Mouse (Mus musculus) right cerebral cortex, postnatal 36 days (tissue): ENCODE measurements around the gene Ror1.

ENCODE experiments used
- DNase-seq, 2 experiments: peaks; one replicate each; pipeline ENCODE4 v3.0.0; 2022; ENCODE audit warnings: low spot score in 2 of 2, mixed read lengths in 1 of 2

Ror1 gene

DNA sequence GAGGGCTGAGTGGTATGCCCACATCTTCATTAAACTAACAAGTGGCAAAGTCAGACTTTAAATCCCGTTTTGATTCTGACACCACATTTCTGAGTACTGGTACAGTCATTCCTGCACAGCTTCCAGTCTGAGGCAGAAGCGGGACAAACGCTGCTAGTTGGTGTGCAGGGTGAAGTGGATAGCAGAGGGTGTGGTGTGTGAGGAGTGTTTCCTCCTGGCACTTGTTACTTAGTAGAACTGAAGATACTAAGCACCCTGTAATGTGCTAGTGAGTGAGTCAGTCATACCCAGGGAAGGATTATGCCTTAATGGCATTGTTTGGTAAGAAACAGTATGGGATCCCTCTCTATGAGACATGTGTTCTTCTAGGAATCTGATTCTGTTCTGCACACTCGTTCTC, 115.7 kb downstream of the Ror1 start:
- DNase-seq, result no peak

- no peak for DNase-seq
Measured at GRCm38 (mm10) chr4:100214324-100215215, 119.0 kb downstream of the Ror1 start.

DNA sequence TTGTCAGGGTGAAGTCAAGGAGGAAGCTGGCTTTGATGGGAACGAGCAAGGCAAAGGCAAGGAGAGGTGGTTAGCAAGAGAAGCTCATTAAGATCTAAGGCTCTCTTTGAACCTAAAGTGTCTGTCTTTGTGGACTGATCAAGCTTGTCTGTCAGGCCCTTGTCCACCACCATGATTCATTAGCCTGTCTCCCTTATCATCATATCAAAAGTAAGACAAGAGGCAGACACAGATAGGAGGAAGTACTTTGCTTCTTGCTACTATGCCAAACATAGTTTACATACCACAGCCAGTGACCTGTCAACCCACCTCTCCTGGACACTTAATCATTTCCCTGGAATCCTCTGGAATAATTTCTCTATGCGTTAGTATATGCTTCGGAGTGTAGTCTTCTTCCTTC, 121.0 kb downstream of the Ror1 start:
- DNase-seq, result no peak

- DNase-seq, result no peak
Measured at GRCm38 (mm10) chr4:100219026-100219425, 123.4 kb downstream of the Ror1 start.

DNA sequence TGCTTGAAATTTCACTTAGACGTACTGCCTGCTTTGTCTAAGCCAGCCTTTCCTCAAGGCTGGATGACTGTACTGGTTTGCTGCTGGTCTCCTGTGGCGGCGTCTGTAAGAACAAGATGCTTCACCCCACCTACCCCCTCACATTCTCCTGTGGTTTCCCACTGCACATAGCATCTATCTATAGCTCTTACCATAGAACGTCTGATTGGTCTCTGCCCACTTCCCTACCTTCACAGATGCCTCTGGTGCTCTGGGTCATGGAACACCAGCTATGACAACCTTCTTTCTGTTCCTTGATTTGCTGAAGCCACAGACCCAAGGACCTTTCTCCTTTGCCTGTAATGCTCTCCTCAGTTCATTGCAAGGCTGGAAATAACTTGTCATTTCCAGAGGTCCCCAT, 124.0 kb downstream of the Ror1 start:
- no peak for DNase-seq

GRCm38 (mm10) chr4:100221978-100222737, 126.6 kb downstream of the Ror1 start:
- no peak for DNase-seq

GRCm38 (mm10) chr4:100223532-100223931, 127.9 kb downstream of the Ror1 start:
- DNase-seq, result no peak

- DNase-seq, result no peak
Measured at GRCm38 (mm10) chr4:100223965-100224364, 128.4 kb downstream of the Ror1 start.

DNA sequence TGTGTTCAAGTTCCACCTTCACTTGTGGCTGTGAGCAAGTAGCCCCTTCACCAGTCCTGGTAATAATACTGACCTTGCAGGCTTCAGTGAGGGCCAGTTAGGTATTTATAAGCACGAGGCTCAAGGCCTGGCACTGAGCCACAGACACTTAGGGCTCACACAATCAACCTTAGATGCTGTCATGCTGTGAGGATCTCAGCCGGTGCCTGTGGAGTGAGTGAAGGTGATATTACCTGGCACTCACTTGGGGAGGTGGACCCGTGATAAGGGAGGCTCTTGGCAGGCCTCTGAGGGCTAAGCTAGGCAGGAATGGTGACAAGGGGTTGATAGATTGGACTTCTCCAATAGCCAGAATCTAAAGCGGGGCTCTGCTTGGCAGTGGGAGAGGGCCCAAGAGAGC, 131.0 kb downstream of the Ror1 start:
- DNase-seq, result no peak

GRCm38 (mm10) chr4:100228106-100228505, 132.5 kb downstream of the Ror1 start:
- no peak for DNase-seq

- DNase-seq, result no peak
Measured at GRCm38 (mm10) chr4:100230245-100230644, 134.7 kb downstream of the Ror1 start.

- DNase-seq, result no peak
Measured at GRCm38 (mm10) chr4:100230963-100231362, 135.4 kb downstream of the Ror1 start.

DNA sequence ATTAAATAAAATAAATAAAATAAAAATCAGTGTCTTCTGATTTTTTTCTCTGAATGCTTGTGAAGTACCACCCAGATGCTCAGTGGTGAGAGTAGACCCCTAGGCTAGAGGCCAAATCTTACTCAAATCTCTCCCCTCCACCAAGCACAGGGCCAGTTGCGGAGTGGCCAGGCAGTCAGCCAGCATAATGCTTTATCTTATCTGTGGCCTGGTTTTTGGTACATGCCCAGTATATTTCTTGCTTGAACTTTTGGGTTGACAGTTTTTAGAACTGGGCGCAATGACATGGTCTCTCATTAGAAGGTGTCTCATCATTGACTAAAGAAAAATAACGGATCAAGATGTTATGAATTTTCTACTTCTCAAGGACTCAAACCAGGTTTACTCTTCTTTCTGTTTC, 136.3 kb downstream of the Ror1 start:
- no peak for DNase-seq

GRCm38 (mm10) chr4:100232541-100232940, 136.9 kb downstream of the Ror1 start:
- DNase-seq, result no peak

DNA sequence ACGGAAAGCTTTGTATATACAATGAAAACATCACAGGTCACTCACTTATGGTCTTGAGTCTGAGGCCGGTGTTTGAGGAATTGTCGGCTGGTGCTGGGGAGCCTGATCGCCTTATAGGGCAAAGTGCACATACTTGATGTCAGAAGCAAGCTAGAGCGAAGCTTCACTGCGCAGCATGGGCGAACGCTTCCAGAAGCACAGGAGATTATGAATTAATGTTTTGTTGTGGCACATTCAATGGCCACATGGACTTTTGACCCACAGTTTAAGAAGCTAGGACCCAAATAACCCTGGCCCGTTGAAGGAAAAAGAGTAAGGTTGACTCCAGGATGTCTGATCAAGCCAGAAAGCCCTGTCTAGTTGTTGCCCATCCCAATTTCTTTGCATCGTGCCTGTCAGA, 138.2 kb downstream of the Ror1 start:
- no peak for DNase-seq

- no peak for DNase-seq
Measured at GRCm38 (mm10) chr4:100236339-100236738, 140.7 kb downstream of the Ror1 start.

DNA sequence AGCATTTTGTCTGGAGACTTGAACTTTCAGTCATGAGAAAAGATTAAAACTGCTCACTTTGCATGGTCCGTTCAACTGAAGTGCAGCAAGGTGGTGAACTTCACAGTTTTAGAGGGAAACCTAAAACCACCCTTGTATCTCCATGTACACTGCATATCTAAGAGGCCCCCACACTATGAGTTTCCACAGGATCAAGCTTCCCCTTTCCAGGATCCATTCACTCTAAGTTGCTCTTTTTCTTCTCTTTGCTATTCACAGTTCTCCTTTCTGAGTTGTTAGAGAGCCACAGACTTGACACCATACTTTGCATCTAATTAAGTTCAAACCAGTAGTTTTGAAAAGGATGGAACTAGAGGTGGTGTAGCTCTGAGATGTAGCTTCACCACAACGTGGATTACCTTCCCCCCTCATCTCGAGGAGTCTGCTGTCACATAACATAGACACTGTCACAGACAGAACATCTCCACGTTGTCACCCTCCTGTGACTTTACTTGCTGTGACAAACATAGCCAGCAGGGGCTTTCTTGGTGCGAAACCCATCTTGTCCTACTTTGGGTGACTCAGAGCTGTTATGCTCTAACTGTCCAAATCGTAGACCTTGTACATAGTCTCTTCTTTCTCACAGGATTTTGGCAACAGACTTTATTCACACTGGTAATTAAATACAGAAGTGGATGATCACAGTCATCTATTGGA, 146.6 kb downstream of the Ror1 start:
- no peak for DNase-seq

DNA sequence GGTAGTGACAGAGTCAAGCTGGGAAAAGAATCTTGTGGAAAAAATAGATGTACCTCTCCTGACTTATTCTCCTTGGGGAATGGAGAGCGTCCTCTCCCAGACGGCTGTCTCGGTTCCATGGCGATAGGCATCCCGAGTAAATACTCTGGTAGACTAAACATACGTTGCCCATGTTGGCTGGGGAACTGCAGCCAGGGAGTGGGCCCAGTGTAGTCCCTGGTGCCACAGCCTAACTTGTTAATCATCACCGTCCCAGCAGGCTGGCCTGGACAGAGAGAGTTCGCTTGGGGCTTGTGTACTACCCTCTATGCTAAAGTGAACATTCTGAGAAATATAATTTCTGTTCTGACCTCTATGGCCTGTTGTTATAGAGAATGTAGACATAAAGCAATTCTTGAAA, 148.7 kb downstream of the Ror1 start:
- DNase-seq, result no peak

DNA sequence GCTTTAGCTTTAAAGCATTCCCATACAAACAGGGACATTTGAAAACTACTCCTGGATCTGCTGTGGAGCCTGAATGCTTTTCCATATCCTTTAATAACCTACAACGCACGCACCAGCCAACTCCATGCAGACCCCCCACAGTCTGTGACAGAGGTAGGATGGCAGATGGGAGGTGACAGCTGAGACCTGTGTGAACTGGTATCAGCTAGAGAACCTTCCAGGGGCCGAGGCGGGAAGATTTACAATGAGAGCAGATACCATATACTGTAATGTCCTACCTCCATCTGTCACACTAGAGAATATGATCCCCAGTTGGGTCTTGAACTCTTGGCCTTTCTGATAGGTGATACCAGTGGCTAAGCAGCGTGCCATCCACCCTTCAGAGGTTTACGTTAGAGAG, 149.1 kb downstream of the Ror1 start:
- no peak for DNase-seq

DNA sequence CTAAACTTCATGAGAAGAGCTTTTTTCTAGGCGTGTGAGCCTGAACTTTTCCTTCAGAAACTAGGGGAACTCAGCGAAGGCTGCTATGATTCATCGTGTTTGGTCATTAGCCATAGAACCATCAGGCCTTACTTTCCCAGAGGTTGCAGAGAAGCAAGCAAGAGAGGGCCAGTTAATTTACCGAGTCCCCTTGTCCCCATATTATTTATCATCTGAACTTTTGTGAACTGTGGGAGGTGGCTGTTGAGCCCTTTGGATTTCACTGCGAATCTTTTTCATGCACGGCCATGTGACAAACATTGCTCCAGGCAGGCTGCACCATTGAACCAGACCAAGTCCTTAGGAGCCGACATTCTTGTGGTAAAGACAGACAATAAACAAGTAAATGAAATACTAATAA, 152.2 kb downstream of the Ror1 start:
- DNase-seq, result no peak

GRCm38 (mm10) chr4:100248273-100248672, 152.7 kb downstream of the Ror1 start:
- no peak for DNase-seq

DNA sequence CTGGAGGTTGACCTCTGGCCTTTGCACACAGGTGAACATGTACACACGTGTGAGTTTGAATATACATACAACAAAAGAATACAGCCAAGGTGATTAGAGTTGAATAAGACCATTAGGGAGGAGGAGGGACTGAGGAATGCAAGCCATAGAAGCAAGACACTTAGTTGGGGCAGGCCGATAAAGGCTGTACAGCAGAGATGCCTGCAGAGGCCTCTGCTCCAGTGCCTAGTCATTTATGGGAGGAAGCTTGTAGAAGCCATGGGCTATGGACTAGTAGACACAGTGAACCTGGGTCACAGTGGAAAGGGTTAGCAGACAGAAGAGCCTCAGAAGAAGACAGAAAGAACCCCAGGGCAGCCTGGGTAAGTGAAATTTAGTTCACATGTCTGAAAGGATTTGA, 155.7 kb downstream of the Ror1 start:
- DNase-seq, result no peak
